Mouse (Mus musculus) E14TG2a.4 (cell line): ENCODE results near the gene Fut1.

Experiments
- H3K27me3 ChIP-seq: 2 replicates; pipeline ENCODE4 v1.6.1; 2014; ENCODE audit warnings: low read length, control low read depth; ENCODE audit not compliant: insufficient read depth
- H3K36me3 ChIP-seq: 2 replicates; pipeline ENCODE4 v1.6.1; 2014; ENCODE audit warnings: low read length, control low read depth; ENCODE audit not compliant: insufficient read depth
- H3K4me1 ChIP-seq: replicated peaks from 2 replicates; pipeline ENCODE4 v1.6.1; 2014; ENCODE audit warnings: low read depth, low read length, control low read depth
- H3K4me3 ChIP-seq: replicated peaks from 2 replicates; pipeline ENCODE4 v1.5.1; 2014; ENCODE audit warnings: mild to moderate bottlenecking, low read length
- H3K9me3 ChIP-seq: 2 replicates; pipeline ENCODE4 v1.6.1; 2014; ENCODE audit warnings: low read length, control low read depth
- CTCF ChIP-seq: conservative IDR thresholded peaks from 2 replicates; pipeline ENCODE4 v1.5.1; 2014; ENCODE audit warnings: low read length
- NANOG ChIP-seq: IDR thresholded peaks from 2 replicates; pipeline ENCODE4 v1.6.1; 2014; ENCODE audit warnings: borderline replicate concordance, low read length, mixed read lengths
- POU5F1 ChIP-seq: IDR thresholded peaks from 2 replicates; pipeline ENCODE4 v1.6.1; 2014; ENCODE audit warnings: low read length, borderline replicate concordance

The Fut1 gene

DNA sequence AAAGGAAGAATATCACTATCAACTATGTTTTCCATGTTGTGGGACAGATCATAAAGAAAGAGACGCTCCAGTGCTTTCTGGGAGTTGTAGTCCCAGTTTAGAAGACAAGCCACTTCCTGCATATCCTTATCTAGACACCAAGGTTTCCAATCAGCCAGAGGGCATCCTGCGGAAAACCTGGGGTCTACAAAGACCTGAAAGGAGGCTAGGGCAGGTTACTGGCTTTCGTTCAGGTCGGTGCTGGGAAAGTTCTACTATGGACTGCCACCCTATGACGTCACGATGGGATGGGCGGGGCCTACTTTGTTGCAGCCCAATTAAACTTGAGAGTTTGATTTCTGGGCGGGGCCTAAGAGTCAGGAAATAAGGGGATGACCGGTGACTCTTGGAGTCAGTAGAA lies 4.4 kb downstream of the Fut1 start, which contains the start of gene Izumo1:
TSS of gene Izumo1 (plus strand) at position 369 of the 400 bp plus-strand sequence.
- TF ChIP-seq NANOG: peak; percentile 35; the same call in 1 of the 2 replicates
- TF ChIP-seq CTCF: no peak
- H3K27me3 ChIP-seq: peaks cover 77% of the 10 kb centered on the region
- no peaks in the 10 kb centered on the region for H3K36me3 ChIP-seq
- no peaks in the 10 kb centered on the region for H3K9me3 ChIP-seq
- peak within 1 kb of the TSS; percentile 46 for H3K4me3 ChIP-seq
- H3K4me1 ChIP-seq: peaks cover 32% of the 10 kb centered on the region

DNA sequence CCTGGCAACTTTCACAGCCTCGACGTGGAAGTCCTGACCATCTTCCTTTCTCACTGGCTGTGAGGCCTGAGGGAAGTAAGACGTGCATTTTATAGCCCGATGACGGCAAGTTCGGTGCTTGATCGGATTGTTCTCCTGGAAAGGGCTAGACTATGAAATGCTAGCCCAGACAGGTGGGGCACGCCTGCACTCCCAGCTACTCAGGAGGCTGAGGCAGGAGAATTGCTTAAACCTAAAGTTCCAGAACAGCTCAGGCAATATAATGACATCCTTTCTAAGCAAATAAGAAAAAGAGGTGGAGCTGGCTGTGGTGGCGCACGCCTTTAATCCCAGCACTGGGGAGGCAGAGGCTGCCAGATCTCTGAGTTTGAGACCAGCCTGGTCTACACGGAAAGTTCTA lies 6.4 kb downstream of the Fut1 start:
- Histone ChIP-seq H3K27me3 (peaks cover 78% of the 10 kb centered on the region), H3K36me3 (no peaks in the 10 kb centered on the region), H3K4me1 (peaks cover 35% of the 10 kb centered on the region), H3K4me3 (no peak overlapping the region), H3K9me3 (no peaks in the 10 kb centered on the region)
- TF ChIP-seq CTCF (no peak), POU5F1 (no peak)

DNA sequence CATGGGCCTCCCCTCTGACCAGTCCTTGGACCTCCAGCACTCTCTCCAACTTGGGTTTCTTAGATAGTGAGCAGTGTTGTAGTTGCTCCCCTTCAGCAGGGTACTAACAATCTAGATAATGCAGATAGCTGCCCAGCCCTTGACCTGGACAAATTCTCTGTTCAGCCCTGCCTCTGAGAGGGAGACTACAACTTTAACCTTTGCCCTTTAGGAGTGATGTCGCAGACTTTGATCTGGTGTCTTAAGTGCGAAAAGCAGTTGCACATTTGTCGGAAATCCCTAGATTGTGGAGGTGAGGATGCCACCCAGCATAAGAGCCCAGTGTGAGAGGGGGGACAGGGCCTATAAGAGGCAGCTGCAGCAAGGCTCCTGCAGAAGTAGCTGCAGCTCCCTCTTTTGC lies 7.6 kb downstream of the Fut1 start:
- TF ChIP-seq NANOG: no peak
- TF ChIP-seq CTCF: no peak
- TF ChIP-seq POU5F1: no peak
- no peak overlapping the region for H3K4me3 ChIP-seq
- peaks cover 40% of the 10 kb centered on the region for H3K4me1 ChIP-seq
- H3K36me3 ChIP-seq: no peaks in the 10 kb centered on the region
- H3K9me3 ChIP-seq: no peaks in the 10 kb centered on the region
- peaks cover 73% of the 10 kb centered on the region for H3K27me3 ChIP-seq

DNA sequence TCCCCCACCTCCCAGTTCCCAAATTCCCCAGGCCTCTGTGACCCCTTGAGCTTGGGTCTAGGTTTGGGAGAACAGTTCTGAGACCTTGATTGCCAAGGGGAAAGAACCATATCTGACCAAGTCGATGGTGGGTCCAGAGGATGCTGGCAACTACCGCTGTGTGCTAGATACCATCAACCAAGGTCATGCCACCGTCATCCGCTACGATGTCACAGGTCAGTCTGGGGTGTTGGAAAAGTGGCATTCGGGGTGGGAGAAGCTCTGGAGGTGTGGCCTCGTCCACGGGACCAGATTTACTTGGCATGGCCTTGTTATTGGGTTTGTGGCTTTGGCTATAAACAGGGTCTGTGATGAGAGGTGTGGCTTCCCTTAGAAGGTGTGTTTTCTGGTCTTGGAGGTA lies 8.4 kb downstream of the Fut1 start:
- no peaks in the 10 kb centered on the region for H3K36me3 ChIP-seq
- TF ChIP-seq CTCF (no peak), POU5F1 (no peak), NANOG (no peak)
- H3K4me1 ChIP-seq: peaks cover 48% of the 10 kb centered on the region
- H3K4me3 ChIP-seq: no peak overlapping the region
- H3K27me3 ChIP-seq: peaks cover 70% of the 10 kb centered on the region
- H3K9me3 ChIP-seq: no peaks in the 10 kb centered on the region

DNA sequence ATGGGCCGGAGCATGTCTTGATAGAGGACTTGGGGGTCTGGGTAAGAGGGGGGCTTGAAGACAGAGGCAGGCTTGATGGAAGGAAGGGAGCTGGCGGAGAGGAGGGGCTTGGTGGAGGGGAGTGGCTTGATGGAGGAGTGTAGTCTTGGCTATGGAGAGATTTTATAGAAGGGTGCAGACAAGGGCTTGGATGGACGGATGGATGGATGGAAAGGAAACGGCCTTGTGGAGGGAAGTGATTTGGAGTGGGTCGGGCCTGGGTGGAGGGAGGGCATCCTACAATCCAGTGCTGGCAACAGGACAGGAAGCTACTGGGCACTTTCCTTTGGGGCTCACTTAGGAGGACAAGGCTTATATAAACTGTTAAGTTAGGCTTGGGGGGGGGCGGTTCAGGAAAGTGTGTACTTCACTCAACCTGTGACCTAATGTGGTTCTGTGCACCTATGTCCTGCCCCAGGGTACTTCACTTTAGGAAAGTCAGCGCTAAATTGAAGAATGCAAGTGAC lies 9.5 kb downstream of the Fut1 start:
- H3K4me3 ChIP-seq: no peak overlapping the region
- H3K9me3 ChIP-seq: no peaks in the 10 kb centered on the region
- no peak for TF ChIP-seq NANOG
- TF ChIP-seq POU5F1: no peak
- no peak for TF ChIP-seq CTCF
- peaks cover 74% of the 10 kb centered on the region for H3K27me3 ChIP-seq
- H3K36me3 ChIP-seq: no peaks in the 10 kb centered on the region
- peaks cover 49% of the 10 kb centered on the region for H3K4me1 ChIP-seq

DNA sequence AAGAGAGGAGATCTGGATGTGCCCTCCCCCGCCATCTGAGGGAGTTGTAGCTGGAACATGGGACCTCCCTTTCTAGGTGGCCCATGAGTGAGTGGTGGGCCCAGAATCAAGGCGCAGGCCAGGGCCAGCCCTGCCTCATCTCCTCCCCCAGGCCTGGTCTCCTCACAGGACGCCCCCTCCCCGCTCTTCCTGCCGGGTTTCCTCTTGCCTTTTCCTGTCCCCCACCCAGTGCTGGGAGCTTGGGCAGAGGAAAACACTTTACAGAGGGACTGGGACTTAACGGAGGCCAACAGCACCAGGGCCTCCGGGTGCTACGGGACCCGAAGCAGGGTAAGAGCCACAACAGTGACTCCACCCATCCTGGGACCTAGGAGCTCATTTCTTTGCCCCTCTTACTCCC lies 10.2 kb downstream of the Fut1 start, which contains the start of gene Rasip1:
TSS of gene Rasip1 (plus strand) at position 228 of the 400 bp plus-strand sequence.
- peaks cover 79% of the 10 kb centered on the region for H3K27me3 ChIP-seq
- TF ChIP-seq CTCF (no peak), POU5F1 (no peak), NANOG (no peak)
- H3K36me3 ChIP-seq: no peaks in the 10 kb centered on the region
- peak within 1 kb of the TSS; percentile 85 for H3K4me3 ChIP-seq
- peaks cover 48% of the 10 kb centered on the region for H3K4me1 ChIP-seq
- no peaks in the 10 kb centered on the region for H3K9me3 ChIP-seq

DNA sequence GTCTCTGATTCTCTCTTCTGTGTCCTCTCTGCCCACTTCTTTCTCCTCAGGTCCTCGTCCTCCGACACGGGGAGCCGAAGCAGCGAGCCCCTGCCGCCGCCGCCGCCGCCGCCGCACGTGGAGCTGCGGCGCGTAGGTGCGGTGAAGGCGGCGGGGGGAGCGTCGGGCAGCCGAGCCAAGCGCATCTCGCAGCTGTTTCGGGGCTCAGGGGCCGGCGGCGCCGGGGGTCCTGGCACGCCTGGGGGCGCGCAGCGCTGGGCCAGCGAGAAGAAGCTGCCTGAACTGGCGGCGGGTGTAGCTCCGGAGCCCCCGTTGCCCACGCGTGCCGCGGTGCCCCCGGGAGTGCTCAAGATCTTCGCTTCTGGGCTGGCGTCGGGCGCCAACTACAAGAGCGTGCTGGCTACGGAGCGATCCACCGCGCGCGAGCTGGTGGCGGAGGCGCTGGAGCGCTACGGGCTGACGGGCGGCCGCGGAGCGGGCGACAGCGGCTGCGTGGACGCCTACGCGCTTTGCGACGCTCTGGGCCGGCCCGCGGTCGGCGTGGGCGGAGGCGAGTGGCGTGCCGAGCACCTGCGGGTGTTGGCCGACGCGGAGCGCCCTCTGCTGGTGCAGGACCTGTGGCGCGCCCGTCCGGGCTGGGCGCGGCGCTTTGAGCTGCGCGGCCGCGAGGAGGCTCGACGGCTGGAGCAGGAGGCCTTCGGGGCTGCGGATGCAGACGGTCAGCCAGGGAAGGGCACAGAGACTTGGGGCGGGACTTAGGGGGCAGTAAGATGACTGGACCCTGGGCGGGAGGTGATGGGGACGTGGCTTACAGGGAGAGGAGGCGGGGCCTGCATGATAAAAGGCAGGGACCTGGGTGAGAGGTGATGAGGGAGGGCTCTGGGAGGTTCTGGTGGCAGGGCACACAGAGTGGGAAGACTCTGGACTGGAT lies 11.5 kb downstream of the Fut1 start:
- TF ChIP-seq POU5F1 (peak; percentile 57; the same call in 1 of the 2 replicates), NANOG (no peak)
- H3K27me3 ChIP-seq: peaks cover 80% of the 10 kb centered on the region
- H3K36me3 ChIP-seq: no peaks in the 10 kb centered on the region
- peaks cover 55% of the 10 kb centered on the region for H3K4me1 ChIP-seq
- H3K9me3 ChIP-seq: no peaks in the 10 kb centered on the region
- H3K4me3 ChIP-seq: peak overlapping the region; percentile 85

DNA sequence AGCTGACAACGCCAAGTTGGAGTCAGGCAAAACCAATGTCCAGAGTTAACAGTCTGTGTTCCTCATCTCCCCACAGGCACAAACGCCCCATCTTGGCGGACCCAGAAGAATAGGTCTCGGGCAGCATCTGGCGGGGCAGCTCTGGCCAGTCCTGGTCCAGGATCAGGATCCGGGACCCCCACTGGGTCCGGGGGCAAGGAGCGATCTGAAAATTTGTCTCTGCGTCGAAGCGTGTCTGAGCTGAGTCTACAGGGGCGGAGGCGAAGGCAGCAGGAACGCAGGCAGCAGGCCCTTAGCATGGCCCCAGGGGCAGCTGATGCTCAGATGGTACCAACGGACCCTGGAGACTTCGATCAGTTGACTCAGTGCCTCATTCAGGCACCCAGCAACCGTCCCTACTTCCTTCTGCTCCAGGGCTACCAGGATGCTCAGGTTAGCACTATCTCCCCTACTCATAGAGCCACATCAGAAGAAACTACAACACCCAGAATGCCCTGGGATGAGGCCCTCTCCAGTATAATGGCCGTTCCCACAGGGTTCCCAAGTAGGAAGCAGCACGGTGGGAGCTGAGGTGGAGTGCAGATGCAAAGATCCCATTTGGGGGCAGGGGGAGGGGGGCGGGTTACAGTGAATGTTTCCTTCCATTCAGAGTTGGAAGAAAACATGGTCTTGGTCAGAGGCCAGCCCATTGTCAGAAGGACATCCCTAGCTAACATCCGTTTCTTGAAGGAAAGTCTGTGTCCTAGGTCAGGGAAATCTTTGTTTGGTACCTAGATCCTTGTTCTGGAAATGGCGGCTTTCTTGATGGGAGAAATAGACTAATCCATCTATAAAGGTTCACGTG lies 13.2 kb downstream of the Fut1 start:
- Histone ChIP-seq H3K27me3 (peaks cover 66% of the 10 kb centered on the region), H3K36me3 (no peaks in the 10 kb centered on the region; the same call in 1 of the 2 replicates), H3K9me3 (no peaks in the 10 kb centered on the region), H3K4me3 (peak overlapping the region; percentile 69), H3K4me1 (peaks cover 56% of the 10 kb centered on the region)
- no peak for TF ChIP-seq CTCF
- TF ChIP-seq NANOG: no peak
